Mouse (Mus musculus) frontal cortex, postnatal 25 days (tissue): ENCODE data around the gene Ccr8.

Experiments used
- DNase-seq, 2 experiments: peaks; one replicate each; pipeline ENCODE4 v3.0.0; 2022; ENCODE audit warnings: low spot score in 2 of 2

The Ccr8 gene

DNA sequence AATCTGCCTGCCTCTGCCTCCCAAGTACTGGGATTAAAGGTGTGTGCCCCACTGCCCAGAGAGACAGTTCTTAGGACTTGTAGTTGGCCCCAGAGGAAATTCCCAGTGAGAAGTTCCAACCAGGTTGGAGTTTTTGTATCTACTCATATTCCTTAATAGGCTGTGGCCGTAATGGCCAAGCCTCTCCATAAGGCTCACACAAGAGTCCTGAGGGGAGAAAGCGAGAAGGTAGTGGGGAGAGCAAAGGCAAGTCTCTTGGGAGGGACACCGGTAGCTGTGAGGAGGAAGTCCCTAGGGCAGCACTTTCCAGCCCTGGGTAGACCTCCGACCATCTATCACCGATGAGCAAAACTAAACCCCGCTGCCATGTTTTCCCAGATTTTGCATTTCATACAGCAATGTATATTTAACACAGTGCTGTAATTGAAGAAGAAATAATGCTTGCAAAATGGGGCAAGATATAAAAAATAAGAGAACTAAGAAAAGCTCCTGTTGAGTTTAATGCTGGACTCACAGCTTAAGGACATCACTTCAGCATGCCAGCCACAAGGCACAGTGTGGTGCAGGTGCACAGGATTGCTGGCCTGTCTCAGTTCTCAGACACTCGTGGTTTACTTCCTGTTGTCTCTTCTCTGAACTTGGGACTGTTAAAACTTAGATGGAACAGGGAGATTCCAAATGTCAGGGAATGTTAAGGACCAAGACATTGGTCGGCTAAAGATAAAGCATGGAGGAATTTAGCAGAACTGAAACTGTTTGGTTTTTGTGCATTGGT is 41.3 kb downstream of the Ccr8 start:
- no peak for DNase-seq

DNA sequence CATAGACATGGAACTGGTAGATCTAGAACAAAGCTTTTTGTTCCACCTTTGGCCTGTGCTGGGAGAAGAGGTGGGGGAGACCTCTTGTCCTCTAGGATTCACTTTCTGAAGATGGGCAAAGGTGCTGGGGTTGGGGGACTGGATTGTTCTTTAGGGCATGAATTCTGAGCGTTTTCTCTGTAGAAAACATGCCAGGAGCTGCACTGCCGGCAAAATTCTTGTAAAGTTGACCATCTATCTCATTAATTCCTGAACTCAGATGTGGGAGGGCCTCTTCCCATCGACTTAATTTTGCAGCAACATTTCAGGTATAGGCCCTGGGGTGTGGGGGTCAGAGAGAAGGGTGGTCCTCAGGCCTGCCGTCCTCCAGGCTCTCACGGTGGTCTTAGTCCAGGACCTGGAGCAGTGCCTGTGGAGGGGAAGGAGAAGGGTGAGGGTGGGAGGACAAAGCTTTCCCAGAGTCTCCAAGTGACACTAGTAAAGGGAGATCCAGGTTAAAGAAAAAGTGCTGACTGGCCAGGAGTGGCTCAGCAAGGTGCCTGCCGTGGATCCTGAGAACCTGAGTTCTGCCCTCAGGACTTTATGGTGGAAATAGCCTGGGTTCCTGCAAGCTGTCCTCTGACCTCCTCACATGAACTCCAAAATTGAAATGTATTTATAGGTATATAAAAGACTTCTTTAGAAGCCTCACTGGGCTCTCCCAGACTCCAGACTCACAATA is 42.0 kb downstream of the Ccr8 start:
- DNase-seq: no peak

DNA sequence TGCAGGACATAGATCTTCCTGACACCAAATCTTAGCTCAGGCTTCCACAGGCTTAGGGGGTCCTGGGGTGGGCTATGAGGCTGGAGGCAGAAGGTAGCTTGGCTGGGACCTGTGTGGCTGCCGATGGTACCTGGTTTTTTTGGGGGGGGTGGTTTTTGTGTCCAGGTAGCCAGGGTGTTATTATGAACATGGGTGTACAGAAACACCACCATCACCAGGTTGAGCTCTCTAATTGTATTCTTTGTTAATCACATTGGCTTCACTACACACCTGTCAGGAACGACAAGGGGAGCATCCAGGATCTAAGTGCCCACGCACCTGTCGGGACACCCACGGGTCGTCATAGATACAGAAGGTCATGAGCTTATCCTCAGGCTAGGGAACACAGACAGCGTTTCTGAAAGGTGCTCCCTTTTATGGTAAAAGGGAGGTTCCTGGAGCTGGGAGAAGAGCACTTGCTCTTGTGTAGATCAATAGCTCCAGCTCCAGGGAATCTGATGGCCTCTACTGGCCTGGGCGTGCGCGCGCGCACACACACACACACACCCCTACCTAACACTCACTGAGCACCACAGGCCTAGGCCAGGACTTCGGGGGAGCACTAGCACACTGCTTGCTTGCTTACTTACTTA is 42.7 kb downstream of the Ccr8 start:
- no peak for DNase-seq

DNA sequence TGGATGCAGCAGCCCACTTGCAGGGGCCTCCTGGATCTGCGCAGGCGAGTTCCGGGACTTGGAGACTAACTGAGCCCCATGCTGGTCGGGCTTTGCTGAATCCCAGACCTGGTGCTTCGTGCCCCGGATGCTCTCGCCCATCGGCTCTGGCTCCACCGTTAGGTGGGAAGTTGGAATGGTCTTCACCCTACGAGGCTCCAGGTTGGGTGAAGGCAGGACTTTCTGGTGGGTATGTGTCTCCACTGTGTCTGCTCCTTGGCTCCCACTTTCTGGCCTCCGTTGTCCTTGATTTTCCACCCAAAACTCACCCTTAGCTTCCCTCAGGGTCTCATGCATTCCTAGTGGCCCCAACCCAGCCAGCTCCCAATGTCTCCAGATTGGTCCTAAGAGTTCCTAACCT is 43.5 kb downstream of the Ccr8 start:
- no peak for DNase-seq

DNA sequence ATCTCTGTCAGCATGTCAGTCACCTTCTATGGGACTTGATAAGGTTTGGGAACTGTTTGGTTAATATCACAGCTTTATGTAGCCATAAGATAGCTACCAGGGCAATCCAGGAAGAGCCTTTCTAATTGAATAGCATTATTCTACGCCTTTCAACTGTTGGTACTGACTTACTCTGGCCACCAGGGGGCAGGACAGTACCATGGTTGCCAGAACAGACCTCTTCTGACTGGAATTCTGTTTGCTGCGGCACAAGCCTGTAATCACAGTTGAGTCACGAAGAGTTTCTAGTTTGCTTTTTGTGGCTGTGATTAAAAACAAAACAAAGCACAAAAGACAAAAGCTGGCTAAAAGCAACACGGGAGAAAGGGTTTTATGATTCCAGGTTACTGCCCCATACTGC is 48.7 kb downstream of the Ccr8 start:
- DNase-seq: peak; percentile 64 to 82

DNA sequence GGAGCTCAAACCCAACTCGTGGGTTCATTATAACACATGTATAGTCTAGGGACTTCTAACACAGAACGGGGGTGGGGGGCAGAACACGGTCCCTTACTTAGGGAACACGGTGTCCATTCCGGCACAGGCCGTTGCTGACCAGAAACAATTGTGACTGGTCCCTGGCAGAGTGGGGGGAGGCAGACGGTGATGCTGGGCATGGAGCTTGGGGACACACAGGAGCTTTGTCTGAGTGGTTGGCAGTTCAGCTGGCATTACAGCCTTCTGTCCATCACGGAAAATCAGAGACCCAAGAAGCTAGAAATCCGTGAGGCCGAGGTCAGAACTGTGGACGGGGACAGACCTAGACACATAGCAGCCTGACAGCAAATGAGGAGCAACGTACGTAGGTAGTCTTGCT is 52.6 kb downstream of the Ccr8 start:
- no peak for DNase-seq
